Mouse (Mus musculus) G1E (cell line): Measurements from ENCODE around the gene Unc80.

Experiments used
- CTCF ChIP-seq: IDR thresholded peaks from 2 replicates; pipeline ENCODE4 v1.5.1; 2012; ENCODE audit warnings: low read depth, low read length, inconsistent platforms, mixed read lengths
- GATA2 ChIP-seq: IDR thresholded peaks from 2 replicates; pipeline ENCODE4 v1.6.1; 2012; ENCODE audit warnings: low read depth, low read length, inconsistent platforms, borderline replicate concordance
- POLR2AphosphoS5 ChIP-seq: IDR thresholded peaks from 2 replicates; pipeline ENCODE4 v1.6.1; 2012; ENCODE audit warnings: low read depth, low read length, inconsistent platforms; ENCODE audit not compliant: insufficient replicate concordance

- TF ChIP-seq GATA2 (no peak), CTCF (no peak), POLR2AphosphoS5 (no peak)
These were observed 101.6 kb downstream of the Unc80 start for GRCm38 (mm10) chr1:66569736-66570135.
